In genomic region chr5:110379823-110380222, GRCm38 (mm10) we compare ENCODE assay signal across 32 mouse cellular contexts. TPM values are rescaled to one million over a fixed set of nuclear protein-coding genes. Genes with fewer than 3 reads are reported as not detected.
DNase-seq lines count a peak whose midpoint lies in the region; TF ChIP-seq lines count a peak whose summit lies in the region.
"Had no signal": no experiment of that assay in that cellular context is flagged by ENCODE, and none has a peak within 500 bp of the region (broad histone marks: within the 10 kb centered on the region; RNA-seq: fewer than 3 reads in every experiment).

No protein-coding gene starts in this region.

- DNase-seq in cerebellum, adult 8-10 months = peak; percentile 21
- DNase-seq in cerebellum, postnatal 36 days = no peak
- no peak for DNase-seq in layer of hippocampus, adult 2 months (ENCODE audit: low spot score in 2 of 2)
- no peak for DNase-seq in layer of hippocampus, adult 11-12 months (ENCODE audit: low spot score)
- DNase-seq in CH12.LX (ENCODE audit: extremely low read depth) = no peak
- DNase-seq in ovary, postnatal 10 days (ENCODE audit: low spot score) = no peak
- DNase-seq: adrenal gland, postnatal 10 days; adrenal gland, postnatal 36 days; B cell, adult 2 months; cerebellum, adult 9-10 months; cerebellum, postnatal 14 days; forebrain, postnatal 0 days; gastrocnemius, postnatal 36 days; heart, postnatal 10 days; heart, postnatal 36 days; kidney, adult 11 months had no signal

- TF ChIP-seq POLR2A in CH12.LX (IDR thresholded peaks at IDR 0.05; ENCODE audit: low read depth, low read length) = no peak

- no peaks in the 10 kb centered on the region for H3K79me2 ChIP-seq in CH12.LX (replicated peaks; ENCODE audit: control insufficient read depth, extremely low read depth, insufficient read depth, poor library complexity, severe bottlenecking)

- no peak for TF ChIP-seq EP300 in CH12.LX (IDR thresholded peaks at IDR 0.05; ENCODE audit: low read length)

- TF ChIP-seq RAD21 in CH12.LX (IDR thresholded peaks at IDR 0.05; ENCODE audit: low read depth, low read length) = peak; percentile 16

- peak; percentile 52 for TF ChIP-seq CTCF in layer of hippocampus, adult 2 months (conservative IDR thresholded peaks at IDR 0.05)
- TF ChIP-seq CTCF in CH12.LX (conservative IDR thresholded peaks at IDR 0.05 in 1 of 2, IDR thresholded peaks at IDR 0.05 in 1 of 2; ENCODE audit: low read depth in 2 of 2, low read length in 2 of 2) = peak in 1 of 2 experiments; percentile 26; a peak in 1 of 4 replicates

- no peaks in the 10 kb centered on the region for H3K27me3 ChIP-seq in CH12.LX (replicated peaks)
- H3K27me3 ChIP-seq: embryonic facial prominence, embryonic 12.5 days; embryonic facial prominence, embryonic 15.5 days; heart, embryonic 12.5 days; heart, embryonic 15.5 days; hindbrain, embryonic 13.5 days; intestine, embryonic 15.5 days had no signal

- dilution Hi-C loops in CH12.LX (cut with MboI; ENCODE audit: extremely low pct_ligation_motif_present, extremely low pct_unique_long_range_greater_than_20kb, low sequenced_read_pairs) = no loop called here

- peaks cover 15 to 52% of the 10 kb centered on the region in 2 experiments for H3K36me3 ChIP-seq in CH12.LX (replicated peaks in 1 of 2; ENCODE audit: control insufficient read depth in 1 of 2, insufficient read depth in 1 of 2, low read length in 1 of 2)

- in situ Hi-C loops in CH12.LX (cut with MboI; ENCODE audit: low pct_ligation_motif_present, low pct_unique_long_range_greater_than_20kb, low sequenced_read_pairs) = loop anchor here (5.0 kb wide), 1 partner anchor 47 kb away; no protein-coding TSS in a partner anchor

- no peaks in the 10 kb centered on the region for H3K9me3 ChIP-seq in CH12.LX (replicated peaks; ENCODE audit: low read length)
- H3K9me3 ChIP-seq: embryonic facial prominence, embryonic 12.5 days; embryonic facial prominence, embryonic 15.5 days; heart, embryonic 12.5 days; heart, embryonic 15.5 days; hindbrain, embryonic 13.5 days; intestine, embryonic 15.5 days had no signal

- no peak overlapping the region for H3K9ac ChIP-seq in CH12.LX (ENCODE audit: insufficient read depth, low read depth)
- H3K9ac ChIP-seq: embryonic facial prominence, embryonic 12.5 days; embryonic facial prominence, embryonic 15.5 days; forebrain, postnatal 0 days; heart, embryonic 12.5 days; heart, embryonic 15.5 days; hindbrain, embryonic 13.5 days; intestine, embryonic 15.5 days had no signal

- H3K4me1 ChIP-seq in CH12.LX (ENCODE audit: control insufficient read depth in 1 of 2, insufficient read depth in 2 of 2) = peaks cover 0 to 9% of the 10 kb centered on the region in 2 experiments; a peak in 2 of 4 replicates
- H3K4me1 ChIP-seq: embryonic facial prominence, embryonic 15.5 days; heart, embryonic 15.5 days; intestine, embryonic 15.5 days had no signal

- no peak overlapping the region for H3K27ac ChIP-seq in layer of hippocampus, adult 2 months
- H3K27ac ChIP-seq in CH12.LX (ENCODE audit: insufficient read depth, low read depth) = no peak overlapping the region
- H3K27ac ChIP-seq: embryonic facial prominence, embryonic 12.5 days; embryonic facial prominence, embryonic 15.5 days; heart, embryonic 15.5 days; hindbrain, embryonic 10.5 days; hindbrain, embryonic 13.5 days; intestine, embryonic 15.5 days had no signal

- no peak overlapping the region for H3K4me2 ChIP-seq in CH12.LX (ENCODE audit: insufficient read depth, low read depth, poor library complexity, severe bottlenecking)
- H3K4me2 ChIP-seq: embryonic facial prominence, embryonic 12.5 days; embryonic facial prominence, embryonic 15.5 days; heart, embryonic 12.5 days; heart, embryonic 15.5 days; hindbrain, embryonic 13.5 days; intestine, embryonic 15.5 days had no signal

- no peak overlapping the region for H3K4me3 ChIP-seq in layer of hippocampus, adult 2 months
- no peak overlapping the region for H3K4me3 ChIP-seq in CH12.LX (replicated peaks in 1 of 3; ENCODE audit: low read depth in 2 of 3, low read length in 2 of 3, poor library complexity in 1 of 3)
- H3K4me3 ChIP-seq: embryonic facial prominence, embryonic 12.5 days; embryonic facial prominence, embryonic 15.5 days; heart, embryonic 12.5 days; heart, embryonic 15.5 days; hindbrain, embryonic 10.5 days; hindbrain, embryonic 13.5 days; intestine, embryonic 15.5 days had no signal

TF ChIP-seq in CH12.LX, 34 proteins besides CTCF, POLR2A, EP300 and RAD21:
- TF ChIP-seq PAX5 (IDR thresholded peaks at IDR 0.05; ENCODE audit: low read length) = no peak
- no peak for TF ChIP-seq MAZ (IDR thresholded peaks at IDR 0.05; ENCODE audit: low read depth, low read length)
- no peak for TF ChIP-seq TCF12 (IDR thresholded peaks at IDR 0.05; ENCODE audit: low read depth, low read length)
- no peak for TF ChIP-seq ZC3H11A (IDR thresholded peaks at IDR 0.05; ENCODE audit: low read depth, low read length)
- no peak for TF ChIP-seq ETS1 (conservative IDR thresholded peaks at IDR 0.05; ENCODE audit: low read depth, low read length)
- no peak for TF ChIP-seq ZMIZ1 (IDR thresholded peaks at IDR 0.05; ENCODE audit: low read depth, low read length)
- TF ChIP-seq E2F4 (IDR thresholded peaks at IDR 0.05; ENCODE audit: insufficient replicate concordance, low read depth, low read length) = no peak
- TF ChIP-seq HCFC1 (IDR thresholded peaks at IDR 0.05; ENCODE audit: low read depth, low read length) = no peak
- TF ChIP-seq CHD2 (IDR thresholded peaks at IDR 0.05; ENCODE audit: low read length) = no peak
- TF ChIP-seq POLR2AphosphoS2 (IDR thresholded peaks at IDR 0.05; ENCODE audit: low read depth, low read length) = no peak
- TF ChIP-seq SIN3A (IDR thresholded peaks at IDR 0.05; ENCODE audit: low read length) = no peak
TF ChIP-seq in CH12.LX: peak in this region for 0.

RNA-seq across cellular contexts. Expression of gene Lrcol1, which starts 35.3 kb away (rescaled TPM):
- total RNA-seq in layer of hippocampus, adult 2 months (2021) = not detected
- total RNA-seq in CH12.LX (2012; rRNA removed) (not detected in 2 replicates), CH12.LX (2014; rRNA removed) (not detected in 2 replicates)
- polyA plus RNA-seq in CH12.LX (2012; ENCODE audit: insufficient read length, low read depth) = not detected in 2 replicates
- total RNA-seq: adrenal gland, postnatal 10 days; adrenal gland, postnatal 36 days; common myeloid progenitor, adult 5-6 weeks; forebrain, postnatal 0 days; gastrocnemius, adult 8-10 months; gastrocnemius, postnatal 36 days; granulocyte monocyte progenitor cell, adult 5-6 weeks; heart, adult 8-10 months; heart, postnatal 10 days; heart, postnatal 36 days had no signal
- polyA plus RNA-seq: activated CD4-positive, CD25-positive, alpha-beta regulatory T cell, adult 4 months; embryonic facial prominence, embryonic 12.5 days; embryonic facial prominence, embryonic 15.5 days; forebrain, embryonic 11.5 days; forebrain, embryonic 14.5 days; forebrain, postnatal 0 days; frontal cortex, adult 2 months; heart, embryonic 12.5 days; heart, embryonic 15.5 days; hindbrain, embryonic 10.5 days; hindbrain, embryonic 13.5 days; hindbrain, embryonic 16.5 days; intestine, embryonic 15.5 days had no signal

RNA-seq across cellular contexts. Expression of gene P2rx2, which starts 36.8 kb away (rescaled TPM):
- total RNA-seq in layer of hippocampus, adult 2 months (2021) = not detected
- total RNA-seq in CH12.LX (2012; rRNA removed) (not detected in 2 replicates), CH12.LX (2014; rRNA removed) (not detected in 2 replicates)
- polyA plus RNA-seq in CH12.LX (2012; ENCODE audit: insufficient read length, low read depth) = 0.45 and 0.76 TPM in 2 replicates
- total RNA-seq: gastrocnemius, adult 8-10 months; gastrocnemius, postnatal 36 days; granulocyte monocyte progenitor cell, adult 5-6 weeks; heart, adult 8-10 months; heart, postnatal 10 days; heart, postnatal 36 days had no signal
- polyA plus RNA-seq: activated CD4-positive, CD25-positive, alpha-beta regulatory T cell, adult 4 months; heart, embryonic 12.5 days had no signal
